Mouse (Mus musculus) limb, embryonic 14.5 days (tissue): ENCODE results near the gene Slc4a5. TPM values are rescaled to one million over a fixed set of nuclear protein-coding genes. Genes with fewer than 3 reads are reported as not detected.

Source experiments
- ATAC-seq: fragments of 200-750 bp; cut with Nextera tagmentation; 2 replicates; pipeline ENCODE4 v1.8.0; 2017; ENCODE audit warnings: low read depth, moderate number of reproducible peaks, moderate TSS enrichment; ENCODE audit not compliant: low FRiP score
- DNase-seq: peaks from one replicate; pipeline ENCODE4 v3.0.0-alpha.2; 2015; ENCODE audit warnings: low spot score
- H3K27ac ChIP-seq: fragments of 300-500 bp; sonication (generic); replicated peaks from 2 replicates; pipeline ENCODE4 v1.5.1; 2014; ENCODE audit warnings: low read depth, mild to moderate bottlenecking, low read length, moderate library complexity, mixed read lengths
- H3K27me3 ChIP-seq: fragments of 300-500 bp; sonication (generic); 2 replicates; pipeline ENCODE4 v1.6.1; 2014; ENCODE audit warnings: low read length, mixed read lengths; ENCODE audit not compliant: control insufficient read depth, insufficient read depth
- H3K36me3 ChIP-seq: fragments of 300-500 bp; sonication (generic); 2 replicates; pipeline ENCODE4 v1.6.1; 2014; ENCODE audit warnings: mild to moderate bottlenecking, low read length, moderate library complexity, mixed read lengths; ENCODE audit not compliant: control insufficient read depth, insufficient read depth
- H3K4me1 ChIP-seq: fragments of 300-500 bp; sonication (generic); 2 replicates; pipeline ENCODE4 v1.6.1; 2014; ENCODE audit warnings: antibody characterized with exemption, low read length, mixed read lengths; ENCODE audit not compliant: control insufficient read depth, insufficient read depth
- H3K4me2 ChIP-seq: fragments of 300-500 bp; sonication (generic); replicated peaks from 2 replicates; pipeline ENCODE4 v1.6.1; 2014; ENCODE audit warnings: low read depth, mild to moderate bottlenecking, low read length, moderate library complexity; ENCODE audit not compliant: severe bottlenecking
- H3K4me3 ChIP-seq: fragments of 300-500 bp; sonication (generic); replicated peaks from 2 replicates; pipeline ENCODE4 v1.5.1; 2014; ENCODE audit warnings: low read length
- H3K9ac ChIP-seq: fragments of 300-500 bp; sonication (generic); 2 replicates; pipeline ENCODE4 v1.6.1; 2014; ENCODE audit warnings: mild to moderate bottlenecking, low read depth, low read length, moderate library complexity; ENCODE audit not compliant: severe bottlenecking
- H3K9me3 ChIP-seq: fragments of 300-500 bp; sonication (generic); 2 replicates; pipeline ENCODE4 v1.6.1; 2016; ENCODE audit warnings: low read length; ENCODE audit not compliant: control insufficient read depth
- POLR2A ChIP-seq: fragments of 200-500 bp; IDR thresholded peaks from 2 replicates; pipeline ENCODE4 v1.8.0; 2012; ENCODE audit warnings: inconsistent platforms, mild to moderate bottlenecking, moderate library complexity, borderline replicate concordance; ENCODE audit not compliant: insufficient read depth, insufficient read length; ENCODE audit errors: extremely low read depth
- WGBS: fragments of 180-500 bp; shearing (Covaris S2); extraction: QIAGEN DNeasy Blood & Tissue Kit; methylation state at CpG from one replicate; pipeline ENCODE4 v1.1.7; 2014; 5-methylcytosine and 5-hydroxymethylcytosine counted together
- polyA plus RNA-seq, 2 experiments: library from polyadenylated mRNA; depleted of rRNA in 1 of 2; stranded (reverse) in 1 of 2; unstranded in 1 of 2; fragments of >200 nt; fragmentation: Nextera tagmentation in 1 of 2; extraction: Ambion mirVana in 1 of 2; gene quantifications; 2 replicates each; pipeline versions ENCODE4 v1.2.1 to v1.2.3; 2012 to 2014

Gene Slc4a5
- polyA plus RNA-seq, 2 experiments = 0.13 to 0.25 TPM

GRCm38 (mm10) chr6:83309017-83309416 is 89.4 kb downstream of the Slc4a5 start:
- H3K4me3 ChIP-seq = no peak overlapping the region
- ATAC-seq (no peak), DNase-seq (no peak)
- H3K4me2 ChIP-seq = no peak overlapping the region
- no peak for TF ChIP-seq POLR2A
- H3K4me1 ChIP-seq = no peaks in the 10 kb centered on the region
- H3K27ac ChIP-seq = no peak overlapping the region
- H3K36me3 ChIP-seq = peaks cover 71% of the 10 kb centered on the region
- no peaks in the 10 kb centered on the region for H3K9me3 ChIP-seq
- 92% methylated on average over 7 of the region's 7 CpGs for WGBS
- no peaks in the 10 kb centered on the region for H3K27me3 ChIP-seq
- H3K9ac ChIP-seq = no peak overlapping the region

DNA sequence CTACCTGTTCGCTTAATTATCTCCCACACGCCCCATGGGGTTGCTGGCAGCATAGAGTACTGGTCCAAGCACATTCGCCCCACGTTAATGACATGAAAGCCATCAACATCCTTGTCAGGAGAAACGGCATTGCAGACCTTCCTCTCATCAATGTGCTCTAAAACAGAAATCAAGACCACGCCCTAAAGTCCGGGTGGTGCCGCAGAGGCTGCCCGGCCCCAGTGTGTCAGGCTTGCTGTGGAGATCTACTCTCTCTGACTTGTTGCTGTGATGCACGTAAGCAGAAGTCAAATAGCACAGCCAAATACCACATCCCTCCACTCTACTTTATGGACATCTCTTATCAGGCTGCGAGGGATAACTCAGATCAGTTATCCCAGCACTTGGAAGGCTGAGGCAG is 91.6 kb downstream of the Slc4a5 start:
- DNase-seq (no peak), ATAC-seq (no peak)
- Histone ChIP-seq H3K36me3 (peaks cover 57% of the 10 kb centered on the region), H3K27ac (no peak overlapping the region), H3K9me3 (no peaks in the 10 kb centered on the region), H3K4me2 (no peak overlapping the region), H3K9ac (no peak overlapping the region), H3K27me3 (no peaks in the 10 kb centered on the region), H3K4me3 (no peak overlapping the region), H3K4me1 (peaks cover 7% of the 10 kb centered on the region; the same call in 1 of the 2 replicates)
- WGBS = 91% methylated on average over 11 of the region's 11 CpGs
- TF ChIP-seq POLR2A = no peak

DNA sequence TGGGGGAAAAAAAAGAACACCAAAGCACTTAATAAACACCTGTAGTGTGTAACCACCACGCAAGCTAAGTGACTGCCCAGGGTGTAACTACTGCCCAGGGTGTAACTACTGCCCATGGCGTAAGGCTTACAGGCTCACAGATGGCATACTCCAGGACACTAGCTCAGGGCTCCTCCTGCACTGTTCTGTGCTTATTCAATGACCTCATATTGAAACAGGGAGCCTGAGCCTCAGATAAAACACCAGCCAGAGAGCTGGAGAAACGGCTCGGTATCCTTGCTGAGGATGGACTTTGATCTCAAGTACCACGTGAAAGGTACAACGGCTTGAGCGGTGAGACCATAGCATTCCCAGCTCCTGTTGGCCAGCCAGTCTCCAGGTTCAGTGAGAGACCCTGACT is 92.4 kb downstream of the Slc4a5 start:
- peaks cover 49% of the 10 kb centered on the region for H3K36me3 ChIP-seq

GRCm38 (mm10) chr6:83312514-83312913 is 92.9 kb downstream of the Slc4a5 start:
- WGBS = 92% methylated on average over 8 of the region's 8 CpGs
- TF ChIP-seq POLR2A = no peak
- H3K27me3 ChIP-seq = no peaks in the 10 kb centered on the region

More for the DNA sequence above, 92.4 kb downstream of the Slc4a5 start:
- Histone ChIP-seq H3K27me3 (no peaks in the 10 kb centered on the region), H3K9ac (no peak overlapping the region), H3K4me2 (no peak overlapping the region), H3K4me1 (peaks cover 14% of the 10 kb centered on the region; the same call in 1 of the 2 replicates), H3K9me3 (no peaks in the 10 kb centered on the region), H3K4me3 (no peak overlapping the region), H3K27ac (no peak overlapping the region)
- no peak for DNase-seq
- WGBS = 92% methylated on average over 7 of the region's 7 CpGs
- TF ChIP-seq POLR2A = no peak
- ATAC-seq = no peak

DNA sequence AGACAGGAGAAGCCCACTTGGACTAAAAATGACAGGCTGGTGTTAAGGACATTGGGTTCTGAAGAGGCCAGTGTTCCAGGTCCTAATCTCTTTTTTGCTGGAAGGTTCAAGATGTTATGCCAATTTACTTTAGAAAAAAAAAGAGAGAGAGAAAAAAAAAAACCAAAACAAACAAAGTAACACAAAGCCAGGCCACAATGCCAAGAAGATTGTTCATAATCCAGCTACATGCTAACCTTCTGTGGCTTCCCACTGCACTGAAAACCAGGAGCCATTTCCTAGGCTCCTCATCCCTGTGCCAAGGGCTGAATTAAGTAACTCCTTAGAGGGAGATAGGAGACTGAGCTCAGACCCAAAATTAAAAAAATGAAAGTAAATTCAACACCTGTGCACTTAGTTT is 95.7 kb downstream of the Slc4a5 start:
- no peaks in the 10 kb centered on the region for H3K9me3 ChIP-seq
- DNase-seq = no peak
- no peak overlapping the region for H3K4me3 ChIP-seq
- no peak for TF ChIP-seq POLR2A
- no peak for ATAC-seq
- H3K27me3 ChIP-seq = no peaks in the 10 kb centered on the region
- H3K9ac ChIP-seq = no peak overlapping the region
- peaks cover 26% of the 10 kb centered on the region for H3K36me3 ChIP-seq
- H3K4me1 ChIP-seq = peaks cover 14% of the 10 kb centered on the region; the same call in 1 of the 2 replicates
- no peak overlapping the region for H3K27ac ChIP-seq
- no peak overlapping the region for H3K4me2 ChIP-seq

More at GRCm38 (mm10) chr6:83312514-83312913, 92.9 kb downstream of the Slc4a5 start:
- Histone ChIP-seq H3K36me3 (peaks cover 46% of the 10 kb centered on the region), H3K4me3 (no peak overlapping the region), H3K4me2 (no peak overlapping the region), H3K9ac (no peak overlapping the region), H3K27ac (no peak overlapping the region), H3K9me3 (no peaks in the 10 kb centered on the region), H3K4me1 (peaks cover 14% of the 10 kb centered on the region; the same call in 1 of the 2 replicates)
- ATAC-seq (no peak), DNase-seq (no peak)

GRCm38 (mm10) chr6:83316022-83316421 is 96.4 kb downstream of the Slc4a5 start:
- Histone ChIP-seq H3K36me3 (peaks cover 21% of the 10 kb centered on the region), H3K4me2 (peak overlapping the region; percentile 63), H3K27ac (no peak overlapping the region), H3K9ac (no peak overlapping the region), H3K27me3 (no peaks in the 10 kb centered on the region), H3K9me3 (no peaks in the 10 kb centered on the region), H3K4me1 (peaks cover 14% of the 10 kb centered on the region; the same call in 1 of the 2 replicates), H3K4me3 (peak overlapping the region; percentile 92)
- DNase-seq (peak; percentile 32), ATAC-seq (no peak)
- 3% methylated on average over 10 of the region's 10 CpGs for WGBS
- no peak for TF ChIP-seq POLR2A
